Mouse (Mus musculus) midbrain, embryonic 16.5 days (tissue): Measurements from ENCODE around the gene Etl4. TPM values are rescaled to one million over a fixed set of nuclear protein-coding genes. Genes with fewer than 3 reads are reported as not detected.

Experiments
- ATAC-seq: fragments of 200-750 bp; cut with Nextera tagmentation; 2 replicates; pipeline ENCODE4 v1.8.0; 2017; ENCODE audit warnings: moderate TSS enrichment
- H3K27ac ChIP-seq: fragments of 300-500 bp; sonication (generic); 2 replicates; pipeline ENCODE4 v1.5.1; 2014; ENCODE audit warnings: mild to moderate bottlenecking, low read length, mixed read lengths
- H3K27me3 ChIP-seq: fragments of 300-500 bp; sonication (generic); 2 replicates; pipeline ENCODE4 v1.6.1; 2014; ENCODE audit warnings: low read depth, low read length, mixed read lengths; ENCODE audit not compliant: control insufficient read depth, insufficient read depth
- H3K36me3 ChIP-seq: fragments of 300-500 bp; sonication (generic); 2 replicates; pipeline ENCODE4 v1.6.1; 2014; ENCODE audit warnings: mild to moderate bottlenecking, low read length, moderate library complexity, mixed read lengths; ENCODE audit not compliant: control insufficient read depth, insufficient read depth
- H3K4me1 ChIP-seq: fragments of 300-500 bp; sonication (generic); 2 replicates; pipeline ENCODE4 v1.6.1; 2014; ENCODE audit warnings: mild to moderate bottlenecking, low read length, mixed read lengths; ENCODE audit not compliant: control insufficient read depth, insufficient read depth
- H3K4me2 ChIP-seq: fragments of 300-500 bp; sonication (generic); 2 replicates; pipeline ENCODE4 v1.6.1; 2014; ENCODE audit warnings: mild to moderate bottlenecking, low read length, mixed read lengths
- H3K4me3 ChIP-seq: fragments of 300-500 bp; sonication (generic); 2 replicates; pipeline ENCODE4 v1.5.1; 2014; ENCODE audit warnings: low read depth, mild to moderate bottlenecking, low read length, moderate library complexity, mixed read lengths
- H3K9ac ChIP-seq: fragments of 300-500 bp; sonication (generic); 2 replicates; pipeline ENCODE4 v1.6.1; 2014; ENCODE audit warnings: low read depth, low read length, mixed read lengths
- H3K9me3 ChIP-seq: fragments of 300-500 bp; sonication (generic); replicated peaks from 2 replicates; pipeline ENCODE4 v1.6.1; 2014; ENCODE audit warnings: mild to moderate bottlenecking, low read length, mixed read lengths; ENCODE audit not compliant: control insufficient read depth, poor library complexity, severe bottlenecking
- WGBS: fragments of 180-500 bp; shearing (Covaris S2); extraction: QIAGEN DNeasy Blood & Tissue Kit; methylation state at CpG from one replicate; pipeline ENCODE4 v1.1.7; 2014; 5-methylcytosine and 5-hydroxymethylcytosine counted together
- polyA plus RNA-seq: library from polyadenylated mRNA; unstranded; fragments of >200 nt; fragmentation: Nextera tagmentation; extraction: Ambion mirVana; gene quantifications from 2 replicates; pipeline ENCODE4 v1.2.1, GENCODE M21; 2015

Gene Etl4
- polyA plus RNA-seq, 1 experiment from 2014 or later = 4.9 TPM

GRCm38 (mm10) chr2:20774462-20774861 is 864.9 kb downstream of the Etl4 start:
- no peak for ATAC-seq
- no peak overlapping the region for H3K4me2 ChIP-seq
- H3K4me3 ChIP-seq = no peak overlapping the region
- H3K9me3 ChIP-seq = no peaks in the 10 kb centered on the region
- H3K4me1 ChIP-seq = no peaks in the 10 kb centered on the region
- no peaks in the 10 kb centered on the region for H3K36me3 ChIP-seq
- no peaks in the 10 kb centered on the region for H3K27me3 ChIP-seq
- no peak overlapping the region for H3K9ac ChIP-seq
- 78% methylated on average over 2 of the region's 2 CpGs for WGBS
- H3K27ac ChIP-seq = no peak overlapping the region

GRCm38 (mm10) chr2:20776171-20776704 is 866.7 kb downstream of the Etl4 start:
- Histone ChIP-seq H3K4me3 (no peak overlapping the region), H3K4me2 (no peak overlapping the region), H3K9me3 (no peaks in the 10 kb centered on the region), H3K4me1 (no peaks in the 10 kb centered on the region), H3K27me3 (no peaks in the 10 kb centered on the region), H3K36me3 (no peaks in the 10 kb centered on the region), H3K9ac (no peak overlapping the region), H3K27ac (no peak overlapping the region)
- 93% methylated on average over 6 of the region's 6 CpGs for WGBS
- no peak for ATAC-seq

- ATAC-seq = no peak
- H3K36me3 ChIP-seq = no peaks in the 10 kb centered on the region
- H3K27ac ChIP-seq = no peak overlapping the region
- no peak overlapping the region for H3K4me3 ChIP-seq
- H3K4me1 ChIP-seq = no peaks in the 10 kb centered on the region
- WGBS = 82% methylated on average over 6 of the region's 6 CpGs
- H3K9ac ChIP-seq = no peak overlapping the region
- H3K9me3 ChIP-seq = no peaks in the 10 kb centered on the region
- H3K27me3 ChIP-seq = no peaks in the 10 kb centered on the region
- no peak overlapping the region for H3K4me2 ChIP-seq
These were observed 868.4 kb downstream of the Etl4 start for GRCm38 (mm10) chr2:20777931-20778330.

- 37% methylated on average over 6 of the region's 6 CpGs for WGBS
- H3K4me2 ChIP-seq = no peak overlapping the region
- no peaks in the 10 kb centered on the region for H3K36me3 ChIP-seq
- no peaks in the 10 kb centered on the region for H3K27me3 ChIP-seq
- H3K4me1 ChIP-seq = no peaks in the 10 kb centered on the region
- H3K9ac ChIP-seq = no peak overlapping the region
- H3K27ac ChIP-seq = no peak overlapping the region
- peak; percentile 92 for ATAC-seq
- no peak overlapping the region for H3K4me3 ChIP-seq
- no peaks in the 10 kb centered on the region for H3K9me3 ChIP-seq
These were observed 870.2 kb downstream of the Etl4 start for GRCm38 (mm10) chr2:20779484-20780381.

GRCm38 (mm10) chr2:20801236-20801890 is 891.8 kb downstream of the Etl4 start:
- H3K4me2 ChIP-seq = no peak overlapping the region
- no peak overlapping the region for H3K9ac ChIP-seq
- no peaks in the 10 kb centered on the region for H3K27me3 ChIP-seq
- no peak overlapping the region for H3K27ac ChIP-seq
- 53% methylated on average over 8 of the region's 8 CpGs for WGBS
- no peak overlapping the region for H3K4me3 ChIP-seq
- 0 out of 2 replicates have a peak, but pooled peaks have one; percentile 32 for ATAC-seq
- no peaks in the 10 kb centered on the region for H3K36me3 ChIP-seq
- no peaks in the 10 kb centered on the region for H3K4me1 ChIP-seq
- H3K9me3 ChIP-seq = no peaks in the 10 kb centered on the region

- no peak overlapping the region for H3K4me3 ChIP-seq
- no peak overlapping the region for H3K4me2 ChIP-seq
- H3K36me3 ChIP-seq = no peaks in the 10 kb centered on the region
- no peaks in the 10 kb centered on the region for H3K27me3 ChIP-seq
- no peak overlapping the region for H3K9ac ChIP-seq
- WGBS = 86% methylated on average over 8 of the region's 8 CpGs
- H3K27ac ChIP-seq = no peak overlapping the region
- H3K9me3 ChIP-seq = no peaks in the 10 kb centered on the region
- no peaks in the 10 kb centered on the region for H3K4me1 ChIP-seq
- ATAC-seq = no peak
These were observed 901.9 kb downstream of the Etl4 start for GRCm38 (mm10) chr2:20811506-20811905.

- no peak overlapping the region for H3K9ac ChIP-seq
- H3K9me3 ChIP-seq = no peaks in the 10 kb centered on the region
- H3K4me3 ChIP-seq = no peak overlapping the region
- H3K4me1 ChIP-seq = no peaks in the 10 kb centered on the region
- H3K36me3 ChIP-seq = no peaks in the 10 kb centered on the region
- no peak for ATAC-seq
- WGBS = 82% methylated on average over 2 of the region's 2 CpGs
- H3K27ac ChIP-seq = no peak overlapping the region
- H3K4me2 ChIP-seq = no peak overlapping the region
- no peaks in the 10 kb centered on the region for H3K27me3 ChIP-seq
These were observed 904.4 kb downstream of the Etl4 start for GRCm38 (mm10) chr2:20813986-20814385.

- H3K9me3 ChIP-seq = no peaks in the 10 kb centered on the region
- H3K27ac ChIP-seq = no peak overlapping the region
- H3K4me3 ChIP-seq = no peak overlapping the region
- H3K27me3 ChIP-seq = no peaks in the 10 kb centered on the region
- H3K36me3 ChIP-seq = no peaks in the 10 kb centered on the region
- no peak overlapping the region for H3K9ac ChIP-seq
- no peak for ATAC-seq
- 88% methylated on average over 7 of the region's 7 CpGs for WGBS
- H3K4me1 ChIP-seq = no peaks in the 10 kb centered on the region
- no peak overlapping the region for H3K4me2 ChIP-seq
These were observed 908.6 kb downstream of the Etl4 start for GRCm38 (mm10) chr2:20818226-20818625.

GRCm38 (mm10) chr2:20826258-20826657 is 916.7 kb downstream of the Etl4 start:
- Histone ChIP-seq H3K4me3 (no peak overlapping the region), H3K4me1 (no peaks in the 10 kb centered on the region), H3K36me3 (no peaks in the 10 kb centered on the region), H3K9me3 (no peaks in the 10 kb centered on the region), H3K4me2 (no peak overlapping the region), H3K27me3 (no peaks in the 10 kb centered on the region), H3K27ac (no peak overlapping the region), H3K9ac (no peak overlapping the region)
- no peak for ATAC-seq
